Mouse (Mus musculus) fibroblast of lung, adult 2 months (primary cell): ENCODE data around the gene Dynlt1a.
"Not testable (repeated sequence)": the region's sequence is repeated elsewhere in the genome, so short reads cannot be mapped to it uniquely, and the experiment has no call there.

Experiments used
- DNase-seq: peaks from one replicate; pipeline ENCODE4 v3.0.0-alpha.2; 2011; ENCODE audit warnings: low read depth

The Dynlt1a gene

GRCm38 (mm10) chr17:6286169-6286568 lies 31.1 kb downstream of the Dynlt1a start:
- not testable (repeated sequence) for DNase-seq

- DNase-seq = not testable (repeated sequence)
Measured at GRCm38 (mm10) chr17:6283137-6283536, 34.2 kb downstream of the Dynlt1a start.

GRCm38 (mm10) chr17:6280513-6280912 lies 36.8 kb downstream of the Dynlt1a start:
- not testable (repeated sequence) for DNase-seq

GRCm38 (mm10) chr17:6279772-6280171 lies 37.5 kb downstream of the Dynlt1a start:
- not testable (repeated sequence) for DNase-seq

- not testable (repeated sequence) for DNase-seq
Measured at GRCm38 (mm10) chr17:6279205-6279604, 38.1 kb downstream of the Dynlt1a start.

- not testable (repeated sequence) for DNase-seq
Measured at GRCm38 (mm10) chr17:6274693-6275092, 42.6 kb downstream of the Dynlt1a start.

- not testable (repeated sequence) for DNase-seq
Measured at GRCm38 (mm10) chr17:6271970-6272369, 45.3 kb downstream of the Dynlt1a start.

GRCm38 (mm10) chr17:6270840-6271239 lies 46.5 kb downstream of the Dynlt1a start:
- not testable (repeated sequence) for DNase-seq

- DNase-seq = not testable (repeated sequence)
Measured at GRCm38 (mm10) chr17:6269876-6270831, 47.1 kb downstream of the Dynlt1a start.

- not testable (repeated sequence) for DNase-seq
Measured at GRCm38 (mm10) chr17:6257070-6257456, 60.2 kb downstream of the Dynlt1a start.

- DNase-seq = not testable (repeated sequence)
Measured at GRCm38 (mm10) chr17:6256400-6257069, 60.8 kb downstream of the Dynlt1a start, which contains the start of gene Tmem181a. Tmem181a (plus strand) TSS chr17:6256860.
